Mouse (Mus musculus): ENCODE data around the gene Atg4d.
"Not testable (repeated sequence)": the region's sequence is repeated elsewhere in the genome, so short reads cannot be mapped to it uniquely, and the experiment has no call there.

Gene Atg4d

GRCm38 (mm10) chr9:21241343-21241742, 23.8 kb upstream of the Atg4d start:
- peak; percentile 65 to 75 for DNase-seq (ENCODE audit: low spot score in 2 of 2)

DNA sequence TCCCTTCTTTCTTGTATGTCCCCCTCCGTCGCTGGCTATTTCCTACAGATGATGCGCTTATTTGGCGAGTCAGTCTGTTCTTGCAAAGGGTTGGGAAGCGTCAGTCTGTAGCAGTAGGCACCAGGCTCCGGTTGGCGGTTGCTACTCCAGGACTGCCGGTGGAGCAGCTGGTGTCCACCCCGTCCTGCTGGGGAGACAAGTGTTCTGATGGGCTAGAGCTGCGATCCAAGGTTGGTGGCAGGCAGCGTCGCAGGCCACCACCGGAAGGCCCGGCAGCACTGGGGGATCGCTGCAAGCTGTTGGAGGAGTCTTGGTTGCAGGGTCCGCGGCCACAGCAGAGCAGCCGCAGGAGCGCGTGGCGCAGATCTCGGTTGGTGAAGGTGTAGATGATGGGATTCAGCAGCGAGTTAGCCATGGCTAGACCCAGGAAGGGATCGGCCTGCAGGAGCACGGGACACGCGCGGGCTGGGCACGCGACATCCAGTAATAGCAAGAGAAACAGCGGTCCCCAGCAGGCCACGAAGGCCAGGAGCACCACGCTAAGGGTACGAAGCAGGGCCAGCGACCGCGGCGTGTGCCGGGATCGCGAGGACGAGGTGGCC, 21.2 kb upstream of the Atg4d start:
- DNase-seq (ENCODE audit: low spot score in 2 of 2) = no peak

GRCm38 (mm10) chr9:21244428-21245112, 20.5 kb upstream of the Atg4d start:
- DNase-seq (ENCODE audit: low spot score in 2 of 2) = no peak

- DNase-seq (ENCODE audit: low spot score in 2 of 2) = no peak
Measured at GRCm38 (mm10) chr9:21245113-21245487, 20.0 kb upstream of the Atg4d start.

- DNase-seq (ENCODE audit: low spot score in 2 of 2) = no peak
Measured at GRCm38 (mm10) chr9:21246342-21246741, 18.8 kb upstream of the Atg4d start.

DNA sequence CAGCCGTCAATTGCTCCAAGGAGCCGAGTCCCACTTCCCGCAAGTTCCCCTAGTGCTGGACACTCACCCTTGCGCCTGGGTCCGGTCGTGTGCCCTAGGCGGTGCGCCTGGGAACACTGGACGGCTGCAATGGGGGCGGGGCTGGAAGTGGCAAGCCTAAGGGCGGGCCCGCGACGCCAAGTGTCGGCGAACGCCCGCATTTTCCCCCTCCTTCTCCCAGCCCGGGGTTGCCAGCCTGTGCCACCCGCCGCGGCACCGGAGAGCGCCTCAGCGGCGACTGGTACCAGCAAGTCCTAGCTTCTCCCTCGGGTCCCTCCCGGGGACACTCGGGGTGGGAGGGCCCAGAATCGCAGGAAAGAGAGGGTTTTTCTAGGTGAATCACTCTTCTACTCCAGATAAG, 16.8 kb upstream of the Atg4d start, which contains the start of gene S1pr5:
S1pr5 (minus strand) TSS at position 118 of the 400 bp plus-strand sequence.
- no peak for DNase-seq (ENCODE audit: low spot score in 2 of 2)

DNA sequence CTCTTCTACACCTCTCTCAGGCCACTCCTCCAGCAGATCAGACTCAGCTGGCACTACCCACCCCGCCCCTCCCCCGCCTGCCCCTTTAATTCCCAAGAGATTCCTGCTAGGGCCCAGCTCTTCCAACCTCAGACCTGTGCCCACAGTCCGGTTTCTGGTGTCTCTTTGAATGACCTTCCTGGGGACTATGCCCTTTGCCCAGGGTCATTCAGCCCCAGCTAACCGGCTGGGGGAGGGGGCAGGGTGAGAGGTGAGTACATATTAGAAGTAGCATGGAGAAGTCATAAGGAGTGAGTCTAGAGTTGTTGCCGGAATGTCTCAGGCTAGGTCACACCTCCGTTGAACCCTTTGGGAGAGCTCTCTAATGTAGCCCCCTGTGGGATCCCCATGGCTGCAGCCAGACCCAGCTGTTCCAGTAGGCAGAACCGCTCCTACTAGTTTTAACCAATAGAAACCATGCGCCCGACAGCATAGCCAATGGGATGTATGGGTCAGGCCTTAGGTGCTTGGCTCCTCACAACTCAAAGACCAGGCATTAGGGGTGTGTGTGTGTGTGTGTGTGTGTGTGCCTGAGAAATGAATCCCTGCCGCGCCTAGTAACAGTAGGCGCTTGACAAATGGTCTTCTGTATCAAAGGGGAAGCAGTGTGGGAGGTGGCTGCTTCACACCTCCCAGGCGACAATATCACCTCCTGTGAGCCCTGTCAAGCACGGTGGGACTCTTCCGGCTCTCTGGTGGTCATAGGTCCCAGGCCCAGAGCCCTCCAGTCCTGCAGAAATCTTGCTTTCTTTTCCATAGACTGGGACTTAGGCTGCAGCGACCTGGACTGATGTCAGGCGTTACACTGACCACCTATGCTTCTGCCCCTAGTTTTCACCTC, 15.2 kb upstream of the Atg4d start:
- DNase-seq (ENCODE audit: low spot score in 2 of 2) = no peak

- DNase-seq (ENCODE audit: low spot score in 2 of 2) = no peak
Measured at GRCm38 (mm10) chr9:21250509-21250908, 14.6 kb upstream of the Atg4d start.

DNA sequence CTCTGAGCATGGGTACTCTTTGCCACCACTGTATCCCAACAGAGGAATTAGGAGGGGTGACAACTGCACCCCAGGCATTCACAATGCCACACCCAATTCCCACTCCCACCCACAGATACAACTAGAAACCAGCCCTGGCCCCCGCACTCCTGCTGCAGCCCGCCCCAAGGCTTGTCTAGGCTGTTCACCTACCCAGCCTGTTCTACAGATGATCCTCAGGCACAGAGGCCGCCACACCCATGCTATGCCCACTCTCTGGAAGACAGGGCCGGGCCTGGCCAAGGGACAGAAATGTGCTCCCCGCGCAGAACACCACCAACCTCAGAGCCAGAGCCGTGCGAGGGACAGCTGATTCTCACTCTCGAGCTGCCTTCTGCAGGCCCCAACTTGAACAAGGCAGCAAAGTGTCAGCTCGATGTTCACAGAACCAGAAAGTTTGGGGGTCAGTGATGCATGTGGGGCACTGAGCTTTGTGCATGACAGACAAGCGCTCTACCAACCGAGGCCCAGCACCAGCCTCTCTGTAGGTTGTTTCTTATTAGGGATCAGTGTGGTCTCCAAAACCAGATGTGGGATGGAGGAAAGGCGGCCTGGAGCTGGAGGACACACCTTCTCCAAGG, 13.9 kb upstream of the Atg4d start:
- DNase-seq (ENCODE audit: low spot score in 2 of 2) = no peak

- no peak for DNase-seq (ENCODE audit: low spot score in 2 of 2)
Measured at GRCm38 (mm10) chr9:21254690-21255089, 10.4 kb upstream of the Atg4d start.

DNA sequence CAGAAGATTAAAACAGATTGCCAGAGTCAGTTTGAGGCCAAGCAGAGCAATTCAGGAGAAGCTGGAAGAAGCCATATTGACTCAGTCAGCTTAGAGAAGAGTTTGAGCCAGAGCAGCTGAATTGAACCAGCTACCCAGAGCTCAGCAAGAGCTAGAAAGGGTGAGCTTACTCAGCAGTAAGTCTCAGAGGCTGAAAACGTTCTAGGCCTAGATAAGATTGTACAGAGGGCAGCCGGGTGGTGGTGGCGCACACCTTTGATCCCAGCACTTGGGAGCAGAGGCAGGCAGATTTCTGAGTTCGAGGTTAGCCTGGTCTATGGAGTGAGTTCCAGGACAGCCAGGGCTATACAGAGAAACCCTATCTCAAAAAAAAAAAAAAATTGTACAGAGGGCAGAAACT, 8.7 kb upstream of the Atg4d start:
- DNase-seq (ENCODE audit: low spot score in 2 of 2) = not testable (repeated sequence)

DNA sequence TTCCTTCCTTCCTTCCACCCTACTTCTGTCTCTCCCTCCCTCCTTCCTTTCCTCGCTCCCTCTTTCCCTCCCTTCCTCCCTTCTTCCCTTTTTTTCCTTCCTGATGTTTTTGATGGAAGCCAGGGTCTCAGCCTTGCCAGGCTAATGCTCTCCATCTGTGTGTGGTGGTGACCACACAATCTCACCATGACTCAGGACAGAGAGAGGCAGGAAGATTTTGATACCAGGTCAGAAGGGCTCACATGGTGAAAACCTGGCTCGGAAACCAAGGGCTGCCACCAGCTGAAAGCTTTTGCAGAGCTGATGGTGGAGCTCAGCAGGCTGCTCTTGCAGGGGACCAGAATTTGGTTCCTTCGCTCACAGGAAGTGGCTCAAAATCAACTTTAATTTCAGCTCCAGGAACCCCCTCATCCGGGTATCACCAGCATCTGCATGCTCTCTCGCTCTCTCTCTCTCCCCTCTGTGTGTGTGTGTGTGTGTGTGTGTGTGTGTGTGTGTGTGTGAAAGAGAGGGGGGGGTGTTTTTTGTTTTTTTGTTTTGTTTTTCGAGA, 4.5 kb upstream of the Atg4d start:
- no peak for DNase-seq (ENCODE audit: low spot score in 2 of 2)

- no peak for DNase-seq (ENCODE audit: low spot score in 2 of 2)
Measured at GRCm38 (mm10) chr9:21261831-21262230, 3.3 kb upstream of the Atg4d start.

DNA sequence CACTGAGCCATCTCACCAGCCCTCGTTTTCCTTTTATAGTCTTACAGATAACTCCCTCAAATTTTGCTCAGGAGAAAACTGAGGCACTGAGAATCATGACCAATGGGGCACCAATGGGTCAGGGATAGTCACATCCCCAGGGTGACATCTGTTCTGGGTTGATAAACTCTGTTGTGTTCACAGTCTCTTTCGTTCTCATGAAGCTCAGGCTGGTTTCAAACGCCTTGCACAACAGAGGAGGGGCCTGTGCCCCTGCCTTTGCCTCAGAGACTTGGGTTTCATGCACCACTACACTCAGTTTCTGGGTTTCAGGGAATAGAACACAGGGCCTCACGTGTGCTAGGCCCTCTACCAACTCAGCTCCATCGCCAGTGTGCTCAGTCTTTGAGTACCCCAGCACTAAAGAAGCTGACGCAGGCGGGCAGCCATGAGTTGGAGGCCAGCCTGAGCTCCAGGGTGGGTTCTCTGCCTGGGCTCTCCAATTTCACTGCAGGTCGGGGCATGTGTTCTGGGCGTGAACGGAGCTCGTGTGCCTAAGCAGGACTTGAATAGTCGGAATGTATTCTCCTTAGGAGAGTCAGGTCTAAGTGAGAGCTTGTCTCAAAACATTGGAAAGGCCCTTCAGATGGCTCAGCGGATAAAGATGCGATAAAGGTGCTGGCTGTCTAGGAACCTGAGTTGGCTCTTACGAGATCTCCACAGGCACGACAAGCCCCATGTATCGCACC, 657 bp upstream of the Atg4d start:
- no peak for DNase-seq (ENCODE audit: low spot score in 2 of 2)

GRCm38 (mm10) chr9:21265611-21266010, 518 bp downstream of the Atg4d start:
- DNase-seq (ENCODE audit: low spot score in 2 of 2) = no peak

GRCm38 (mm10) chr9:21266889-21267288, 1.8 kb downstream of the Atg4d start:
- no peak for DNase-seq (ENCODE audit: low spot score in 2 of 2)

GRCm38 (mm10) chr9:21268305-21268704, 3.2 kb downstream of the Atg4d start:
- no peak for DNase-seq (ENCODE audit: low spot score in 2 of 2)

GRCm38 (mm10) chr9:21269590-21269989, 4.5 kb downstream of the Atg4d start:
- DNase-seq (ENCODE audit: low spot score in 2 of 2) = not testable (repeated sequence)

- no peak for DNase-seq (ENCODE audit: low spot score in 2 of 2)
Measured at GRCm38 (mm10) chr9:21272391-21272790, 7.3 kb downstream of the Atg4d start.

DNA sequence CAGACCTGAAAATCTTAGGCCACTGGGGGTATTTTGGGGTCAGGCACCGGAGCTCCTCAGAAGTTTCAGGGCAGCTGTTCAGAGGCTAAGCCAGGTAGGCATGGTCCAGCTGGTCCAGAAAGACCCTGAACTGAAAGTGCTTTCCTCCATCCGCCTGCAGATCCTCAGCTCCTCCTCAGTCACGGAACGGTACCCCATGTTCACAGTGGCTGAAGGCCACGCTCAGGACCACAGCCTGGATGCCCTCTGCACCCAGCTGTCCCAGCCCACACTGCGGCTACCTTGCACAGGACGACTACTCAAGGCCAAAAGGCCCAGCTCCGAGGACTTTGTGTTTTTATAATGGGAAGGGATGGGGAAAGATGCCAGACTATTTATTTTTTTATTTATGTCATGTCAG, 8.0 kb downstream of the Atg4d start:
- DNase-seq (ENCODE audit: low spot score in 2 of 2) = no peak

DNA sequence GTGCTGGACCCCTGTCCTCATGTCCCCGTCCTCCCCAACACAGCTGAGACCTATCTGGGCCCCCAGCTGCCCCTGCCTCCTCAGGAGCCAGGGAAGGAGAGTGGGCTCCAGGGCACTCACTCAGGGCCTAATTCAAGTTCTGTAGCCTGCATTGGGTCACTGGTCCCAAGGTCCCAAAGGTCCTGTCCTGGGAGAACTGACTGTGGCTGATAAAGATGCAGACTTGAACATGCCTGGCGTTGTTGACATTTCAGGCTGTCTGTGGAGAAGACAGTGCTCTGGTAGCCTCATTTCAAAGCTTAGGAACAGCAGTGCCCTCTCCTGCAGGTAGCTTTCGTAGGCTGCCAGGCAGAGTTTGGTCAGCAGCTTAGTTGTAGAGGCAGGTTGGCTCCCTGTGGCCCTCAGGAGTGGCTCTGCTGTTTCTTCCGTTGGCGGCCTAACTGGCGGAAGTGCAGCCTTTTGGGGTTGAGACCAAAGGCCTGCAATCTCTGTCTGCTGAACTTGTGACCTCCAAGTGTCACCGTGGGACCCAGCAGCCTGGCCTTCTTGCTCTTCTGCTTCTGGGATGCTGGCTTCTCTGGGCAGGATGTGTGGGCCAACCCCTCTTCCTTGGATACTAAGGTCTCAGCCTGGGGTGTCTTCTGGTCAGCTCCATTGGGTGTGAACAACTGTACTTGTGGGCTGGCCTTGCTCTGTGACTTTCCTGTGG, 8.6 kb downstream of the Atg4d start:
- DNase-seq (ENCODE audit: low spot score in 2 of 2) = no peak
